Mouse (Mus musculus): ENCODE results near the gene Mmachc.
"Not testable (repeated sequence)": the region's sequence is repeated elsewhere in the genome, so short reads cannot be mapped to it uniquely, and the experiment has no call there.

DNA sequence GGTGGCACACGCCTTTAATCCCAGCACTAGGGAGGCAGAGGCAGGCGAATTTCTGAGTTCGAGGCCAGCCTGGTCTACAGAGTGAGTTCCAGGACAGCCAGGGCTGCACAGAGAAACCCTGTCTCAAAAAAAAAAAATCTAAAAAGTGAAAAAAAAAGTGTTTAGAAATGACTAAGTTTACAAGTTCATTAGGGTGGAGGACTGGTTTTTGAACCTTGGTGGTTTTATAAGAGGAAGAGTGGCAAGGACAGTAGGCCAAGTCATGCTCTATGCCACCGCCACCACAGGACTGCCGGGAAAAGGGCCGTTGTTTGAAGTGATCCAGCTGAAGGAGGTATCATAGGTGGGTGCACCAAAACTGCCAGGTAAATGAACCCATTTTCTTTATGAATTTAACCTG lies 33.4 kb downstream of the Mmachc start:
- not testable (repeated sequence) for TF ChIP-seq CTCF (IDR thresholded peaks at IDR 0.05; ENCODE audit: control insufficient read depth, insufficient read depth, insufficient read length); USF1 (IDR thresholded peaks at IDR 0.05; ENCODE audit: low read depth); CEBPB (IDR thresholded peaks at IDR 0.05; ENCODE audit: low read depth); MYOG (IDR thresholded peaks at IDR 0.05; ENCODE audit: control insufficient read depth, extremely low read depth, insufficient read length); FOSL1 (IDR thresholded peaks at IDR 0.05; ENCODE audit: insufficient read depth, low read length, poor library complexity, severe bottlenecking); MAX (IDR thresholded peaks at IDR 0.05)

Measured in C2C12 (cell line).